Mouse (Mus musculus): Measurements from ENCODE around the gene AC134908.4.

DNA sequence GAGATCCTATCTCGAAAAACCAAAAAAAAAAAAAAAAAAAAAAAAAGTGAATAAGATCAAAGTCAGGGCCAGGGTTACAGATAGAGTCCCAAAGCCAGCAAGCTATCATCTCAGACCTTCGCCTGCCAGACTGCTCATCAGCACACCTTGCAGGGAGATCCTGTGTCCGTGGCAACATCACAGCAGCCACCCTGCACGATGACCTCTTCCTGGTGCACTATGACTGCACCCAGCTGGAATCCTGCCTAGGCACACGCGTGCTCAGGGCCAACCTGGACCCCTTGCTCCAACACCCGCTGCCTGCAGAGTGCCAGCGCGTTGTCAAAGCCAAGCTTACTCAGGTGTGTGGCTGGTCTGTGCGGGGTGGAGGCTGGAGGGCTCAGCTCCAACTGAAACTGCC lies 51.1 kb downstream of the AC134908.4 start:
- TF ChIP-seq POLR2A (IDR thresholded peaks at IDR 0.05; ENCODE audit: extremely low read depth, insufficient read depth, low read length) (no peak), CTCF (IDR thresholded peaks at IDR 0.05; ENCODE audit: low read depth, low read length) (no peak)

Data from liver, adult 2 months (tissue).